Mouse (Mus musculus): ENCODE measurements at regions not wholly inside any gene's neighbourhood (a gene's known extent, or its start where the extent isn't known, plus 50 kb on each side); places are given as distances from the start of the nearest gene placed in this dataset.

GRCm38 (mm10) chr4:9096274-9096673 lies 857.4 kb upstream of the Car8 start:
- no peak for TF ChIP-seq CTCF (IDR thresholded peaks at IDR 0.05; ENCODE audit: low read depth)
- TF ChIP-seq EP300 (optimal IDR thresholded peaks at IDR 0.05) = no peak

Measured in stomach, postnatal 0 days (tissue).